Mouse (Mus musculus): ENCODE data around the gene Rb1. TPM values are rescaled to one million over a fixed set of nuclear protein-coding genes. Genes with fewer than 3 reads are reported as not detected.

Gene Rb1
- polyA plus RNA-seq, 1 experiment from 2014 or later: 18.0 TPM

- no peaks in the 10 kb centered on the region for H3K36me3 ChIP-seq
- H3K4me2 ChIP-seq: no peak overlapping the region
- H3K27me3 ChIP-seq: no peaks in the 10 kb centered on the region
- WGBS: 25% methylated on average over 5 of the region's 5 CpGs
- ATAC-seq (ENCODE audit: insufficient number of reproducible peaks, low FRiP score, low TSS enrichment, low read depth): no peak
- H3K9ac ChIP-seq: no peak overlapping the region
- peaks cover 12% of the 10 kb centered on the region for H3K4me1 ChIP-seq
- no peak overlapping the region for H3K27ac ChIP-seq
- H3K4me3 ChIP-seq: no peak overlapping the region
- H3K9me3 ChIP-seq: no peaks in the 10 kb centered on the region
Measured at GRCm38 (mm10) chr14:73231286-73231982, 94.2 kb downstream of the Rb1 start.

- no peaks in the 10 kb centered on the region for H3K9me3 ChIP-seq
- 15% methylated on average over 1 of the region's 1 CpGs for WGBS
- peaks cover 8% of the 10 kb centered on the region; the same call in 1 of the 2 replicates for H3K4me1 ChIP-seq
- no peaks in the 10 kb centered on the region for H3K36me3 ChIP-seq
- no peaks in the 10 kb centered on the region for H3K27me3 ChIP-seq
- ATAC-seq (ENCODE audit: insufficient number of reproducible peaks, low FRiP score, low TSS enrichment, low read depth): no peak
- no peak overlapping the region for H3K9ac ChIP-seq
- no peak overlapping the region for H3K27ac ChIP-seq
- no peak overlapping the region for H3K4me3 ChIP-seq
- H3K4me2 ChIP-seq: no peak overlapping the region
Measured at GRCm38 (mm10) chr14:73226849-73227248, 98.8 kb downstream of the Rb1 start.

GRCm38 (mm10) chr14:73226346-73226745 is 99.3 kb downstream of the Rb1 start:
- no peaks in the 10 kb centered on the region for H3K27me3 ChIP-seq
- no peak overlapping the region for H3K27ac ChIP-seq
- no peaks in the 10 kb centered on the region for H3K9me3 ChIP-seq
- no peak for ATAC-seq (ENCODE audit: insufficient number of reproducible peaks, low FRiP score, low TSS enrichment, low read depth)
- no peak overlapping the region for H3K9ac ChIP-seq
- peaks cover 7% of the 10 kb centered on the region; the same call in 1 of the 2 replicates for H3K4me1 ChIP-seq
- WGBS: 45% methylated on average over 3 of the region's 3 CpGs
- H3K4me3 ChIP-seq: no peak overlapping the region
- H3K36me3 ChIP-seq: no peaks in the 10 kb centered on the region
- no peak overlapping the region for H3K4me2 ChIP-seq

GRCm38 (mm10) chr14:73222316-73222970 is 103.2 kb downstream of the Rb1 start:
- 86% methylated on average over 9 of the region's 9 CpGs for WGBS

GRCm38 (mm10) chr14:73217062-73217461 is 108.6 kb downstream of the Rb1 start:
- Histone ChIP-seq H3K27me3 (no peaks in the 10 kb centered on the region), H3K4me1 (no peaks in the 10 kb centered on the region), H3K9ac (no peak overlapping the region), H3K27ac (0 out of 2 replicates have a peak overlapping the region, but pooled peaks have one; percentile 9), H3K4me2 (no peak overlapping the region), H3K9me3 (no peaks in the 10 kb centered on the region), H3K4me3 (no peak overlapping the region), H3K36me3 (0 out of 2 replicates have a peak, but pooled peaks cover 4% of the 10 kb centered on the region)
- 90% methylated on average over 1 of the region's 1 CpGs for WGBS
- ATAC-seq (ENCODE audit: insufficient number of reproducible peaks, low FRiP score, low TSS enrichment, low read depth): no peak

More at GRCm38 (mm10) chr14:73222316-73222970, 103.2 kb downstream of the Rb1 start:
- Histone ChIP-seq H3K4me1 (peaks cover 5% of the 10 kb centered on the region; the same call in 1 of the 2 replicates), H3K27me3 (no peaks in the 10 kb centered on the region), H3K27ac (no peak overlapping the region), H3K9me3 (no peaks in the 10 kb centered on the region), H3K9ac (no peak overlapping the region), H3K4me2 (no peak overlapping the region), H3K36me3 (no peaks in the 10 kb centered on the region), H3K4me3 (no peak overlapping the region)
- no peak for ATAC-seq (ENCODE audit: insufficient number of reproducible peaks, low FRiP score, low TSS enrichment, low read depth)

- H3K4me2 ChIP-seq: no peak overlapping the region
- 0 out of 2 replicates have a peak, but pooled peaks cover 4% of the 10 kb centered on the region for H3K36me3 ChIP-seq
- H3K9me3 ChIP-seq: no peaks in the 10 kb centered on the region
- no peak for ATAC-seq (ENCODE audit: insufficient number of reproducible peaks, low FRiP score, low TSS enrichment, low read depth)
- no peak overlapping the region for H3K27ac ChIP-seq
- WGBS: 91% methylated on average over 5 of the region's 5 CpGs
- H3K4me1 ChIP-seq: no peaks in the 10 kb centered on the region
- no peaks in the 10 kb centered on the region for H3K27me3 ChIP-seq
- no peak overlapping the region for H3K9ac ChIP-seq
- no peak overlapping the region for H3K4me3 ChIP-seq
Measured at GRCm38 (mm10) chr14:73211477-73211876, 114.1 kb downstream of the Rb1 start.

GRCm38 (mm10) chr14:73210196-73210595 is 115.4 kb downstream of the Rb1 start:
- H3K27ac ChIP-seq: no peak overlapping the region
- no peak overlapping the region for H3K9ac ChIP-seq
- no peaks in the 10 kb centered on the region for H3K9me3 ChIP-seq
- no peaks in the 10 kb centered on the region for H3K27me3 ChIP-seq
- H3K4me3 ChIP-seq: no peak overlapping the region
- no peak overlapping the region for H3K4me2 ChIP-seq
- H3K4me1 ChIP-seq: no peaks in the 10 kb centered on the region
- ATAC-seq (ENCODE audit: insufficient number of reproducible peaks, low FRiP score, low TSS enrichment, low read depth): no peak
- H3K36me3 ChIP-seq: 0 out of 2 replicates have a peak, but pooled peaks cover 2% of the 10 kb centered on the region
- WGBS: 92% methylated on average over 8 of the region's 8 CpGs

- ATAC-seq (ENCODE audit: insufficient number of reproducible peaks, low FRiP score, low TSS enrichment, low read depth): no peak
- no peak overlapping the region for H3K27ac ChIP-seq
- no peak overlapping the region for H3K4me3 ChIP-seq
- no peak overlapping the region for H3K9ac ChIP-seq
- no peaks in the 10 kb centered on the region for H3K36me3 ChIP-seq
- no peaks in the 10 kb centered on the region for H3K4me1 ChIP-seq
- no peaks in the 10 kb centered on the region for H3K9me3 ChIP-seq
- H3K4me2 ChIP-seq: no peak overlapping the region
- H3K27me3 ChIP-seq: no peaks in the 10 kb centered on the region
Measured at GRCm38 (mm10) chr14:73209262-73209661, 116.4 kb downstream of the Rb1 start.

GRCm38 (mm10) chr14:73204016-73204415 is 121.6 kb downstream of the Rb1 start:
- Histone ChIP-seq H3K9me3 (no peaks in the 10 kb centered on the region), H3K4me3 (no peak overlapping the region), H3K4me1 (no peaks in the 10 kb centered on the region), H3K27ac (no peak overlapping the region), H3K9ac (no peak overlapping the region), H3K36me3 (no peaks in the 10 kb centered on the region), H3K27me3 (no peaks in the 10 kb centered on the region), H3K4me2 (no peak overlapping the region)
- WGBS: 73% methylated on average over 3 of the region's 3 CpGs
- ATAC-seq (ENCODE audit: insufficient number of reproducible peaks, low FRiP score, low TSS enrichment, low read depth): no peak

- no peak for ATAC-seq (ENCODE audit: insufficient number of reproducible peaks, low FRiP score, low TSS enrichment, low read depth)
- Histone ChIP-seq H3K27ac (no peak overlapping the region), H3K9me3 (no peaks in the 10 kb centered on the region), H3K27me3 (no peaks in the 10 kb centered on the region), H3K9ac (no peak overlapping the region), H3K4me1 (no peaks in the 10 kb centered on the region), H3K4me2 (no peak overlapping the region), H3K36me3 (0 out of 2 replicates have a peak, but pooled peaks cover 8% of the 10 kb centered on the region), H3K4me3 (no peak overlapping the region)
- WGBS: 61% methylated on average over 3 of the region's 3 CpGs
Measured at GRCm38 (mm10) chr14:73201447-73201846, 124.2 kb downstream of the Rb1 start.

GRCm38 (mm10) chr14:73199058-73199457 is 126.6 kb downstream of the Rb1 start:
- no peak overlapping the region for H3K4me3 ChIP-seq
- H3K36me3 ChIP-seq: 0 out of 2 replicates have a peak, but pooled peaks cover 11% of the 10 kb centered on the region
- no peak overlapping the region for H3K4me2 ChIP-seq
- H3K27me3 ChIP-seq: no peaks in the 10 kb centered on the region
- H3K9ac ChIP-seq: no peak overlapping the region
- ATAC-seq (ENCODE audit: insufficient number of reproducible peaks, low FRiP score, low TSS enrichment, low read depth): no peak
- WGBS: 46% methylated on average over 5 of the region's 5 CpGs
- H3K9me3 ChIP-seq: no peaks in the 10 kb centered on the region
- no peak overlapping the region for H3K27ac ChIP-seq
- no peaks in the 10 kb centered on the region for H3K4me1 ChIP-seq

GRCm38 (mm10) chr14:73186875-73187274 is 138.7 kb downstream of the Rb1 start:
- Histone ChIP-seq H3K4me1 (no peaks in the 10 kb centered on the region), H3K27me3 (no peaks in the 10 kb centered on the region), H3K9me3 (peaks cover 4% of the 10 kb centered on the region; the same call in 1 of the 2 replicates), H3K36me3 (peaks cover 31% of the 10 kb centered on the region), H3K4me2 (no peak overlapping the region), H3K9ac (no peak overlapping the region), H3K27ac (no peak overlapping the region), H3K4me3 (no peak overlapping the region)
- ATAC-seq (ENCODE audit: insufficient number of reproducible peaks, low FRiP score, low TSS enrichment, low read depth): no peak
- 91% methylated on average over 7 of the region's 7 CpGs for WGBS
